Mouse (Mus musculus) liver, adult 2 months (tissue): ENCODE measurements around the gene Lrrc7. TPM values are rescaled to one million over a fixed set of nuclear protein-coding genes. Genes with fewer than 3 reads are reported as not detected.

Experiments
- DNase-seq: peaks from one replicate; pipeline ENCODE4 v3.0.0-alpha.2; 2011; ENCODE audit warnings: low read depth, low spot score; ENCODE audit errors: extremely low read depth
- H3K27ac ChIP-seq: fragments of 200-500 bp; replicated peaks from 2 replicates; pipeline ENCODE4 v1.5.1; 2012; ENCODE audit warnings: low read depth, mild to moderate bottlenecking, control low read depth, inconsistent platforms, low read length; ENCODE audit not compliant: insufficient read depth
- H3K27me3 ChIP-seq: fragments of 200-500 bp; 2 replicates; pipeline ENCODE4 v1.6.1; 2012; ENCODE audit warnings: mild to moderate bottlenecking, moderate library complexity, low read length, inconsistent platforms; ENCODE audit not compliant: control insufficient read depth, insufficient read depth
- H3K36me3 ChIP-seq: fragments of 200-500 bp; 2 replicates; pipeline ENCODE4 v1.6.1; 2012; ENCODE audit warnings: low read length, inconsistent platforms; ENCODE audit not compliant: control insufficient read depth, insufficient read depth
- H3K4me1 ChIP-seq: fragments of 200-500 bp; 2 replicates; pipeline ENCODE4 v1.6.1; 2011; ENCODE audit warnings: low read length; ENCODE audit not compliant: control insufficient read depth, insufficient read depth
- H3K4me3 ChIP-seq: fragments of 200-500 bp; 2 replicates; pipeline ENCODE4 v1.5.1; 2011; ENCODE audit warnings: low read depth, mild to moderate bottlenecking, control low read depth, low read length, moderate library complexity; ENCODE audit not compliant: insufficient read depth
- H3K79me2 ChIP-seq: fragments of 200-500 bp; 2 replicates; pipeline ENCODE4 v1.6.1; 2012; ENCODE audit warnings: inconsistent platforms, mild to moderate bottlenecking, low read length, moderate library complexity; ENCODE audit not compliant: control insufficient read depth, insufficient read depth
- H3K9ac ChIP-seq: fragments of 200-500 bp; 2 replicates; pipeline ENCODE4 v1.6.1; 2012; ENCODE audit warnings: low read depth, mild to moderate bottlenecking, control low read depth, inconsistent platforms, low read length
- CTCF ChIP-seq: fragments of 200-500 bp; IDR thresholded peaks from 2 replicates; pipeline ENCODE4 v1.5.1; 2011; ENCODE audit warnings: low read depth, low read length, control low read depth
- POLR2A ChIP-seq: fragments of 200-500 bp; IDR thresholded peaks from 2 replicates; pipeline ENCODE4 v1.6.1; 2011; ENCODE audit warnings: low read length, control low read depth; ENCODE audit not compliant: insufficient read depth; ENCODE audit errors: extremely low read depth
- WGBS: fragments of 180-500 bp; shearing (Covaris S2); methylation state at CpG from one replicate; pipeline ENCODE4 v1.1.7; 2018; 5-methylcytosine and 5-hydroxymethylcytosine counted together
- polyA plus RNA-seq: library from polyadenylated mRNA; depleted of rRNA; stranded (reverse); fragments of >200 nt; gene quantifications from 2 replicates; pipeline ENCODE4 v1.2.3, GENCODE M21; 2012
- total RNA-seq: library from RNA; depleted of rRNA; stranded (reverse); fragments of >200 nt; gene quantifications from 2 replicates; pipeline ENCODE4 v1.2.3, GENCODE M21; 2014

The Lrrc7 gene
- total and polyA plus RNA-seq, 2 experiments, result not detected

DNA sequence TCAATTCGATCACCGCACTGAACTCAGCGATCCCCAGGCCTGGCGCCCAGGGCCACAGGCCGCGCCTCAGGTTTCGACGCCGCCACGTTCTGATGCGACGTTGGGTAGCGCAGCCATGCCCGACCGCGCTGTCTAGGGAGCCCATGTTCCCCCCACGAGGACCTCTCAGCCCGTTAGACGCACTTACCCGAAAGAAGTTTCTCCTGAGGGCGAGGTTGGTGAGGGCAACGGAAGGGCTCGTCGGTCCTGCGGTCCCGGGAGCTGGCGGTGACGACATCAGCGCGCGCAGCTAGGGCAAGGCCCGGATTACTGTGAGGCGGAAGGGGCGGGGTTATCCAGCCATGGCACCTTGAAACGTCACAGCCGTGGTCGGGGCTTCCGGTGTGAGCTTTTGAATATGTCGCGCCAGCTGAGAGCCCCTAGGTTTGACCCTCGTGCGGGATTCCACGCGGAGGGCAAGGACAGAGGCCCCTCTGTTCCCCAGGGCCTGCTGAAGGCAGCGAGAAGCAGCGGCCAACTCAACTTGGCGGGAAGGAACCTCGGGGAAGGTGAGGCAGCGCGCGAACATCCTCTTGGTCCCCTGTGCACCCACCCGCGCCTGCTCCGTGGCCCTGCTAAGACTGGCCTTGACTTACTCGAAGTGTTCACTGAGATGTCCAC is 525.6 kb downstream of the Lrrc7 start, which contains the start of the genes Srsf11 and Lrrc40:
TSS of gene Srsf11 (minus strand) at position 311 of the 660 bp plus-strand sequence.
TSS of gene Lrrc40 (plus strand) at position 334 of the 660 bp plus-strand sequence.
- peak within 1 kb of the TSS; percentile 85 for H3K27ac ChIP-seq
- TF ChIP-seq CTCF, result no peak
- peak; percentile 70; the same call in 1 of the 2 replicates for TF ChIP-seq POLR2A
- peak within 1 kb of the TSS; percentile 88 for H3K9ac ChIP-seq
- WGBS, result under 1% methylated on average over 55 of the region's 55 CpGs
- DNase-seq, result peak; percentile 81
- H3K79me2 ChIP-seq, result peaks cover 15% of the 10 kb centered on the region; the same call in 1 of the 2 replicates
- peak within 1 kb of the TSS; percentile 84 for H3K4me3 ChIP-seq
- H3K27me3 ChIP-seq, result no peaks in the 10 kb centered on the region
- peaks cover 15% of the 10 kb centered on the region; the same call in 1 of the 2 replicates for H3K4me1 ChIP-seq
- H3K36me3 ChIP-seq, result no peaks in the 10 kb centered on the region

DNA sequence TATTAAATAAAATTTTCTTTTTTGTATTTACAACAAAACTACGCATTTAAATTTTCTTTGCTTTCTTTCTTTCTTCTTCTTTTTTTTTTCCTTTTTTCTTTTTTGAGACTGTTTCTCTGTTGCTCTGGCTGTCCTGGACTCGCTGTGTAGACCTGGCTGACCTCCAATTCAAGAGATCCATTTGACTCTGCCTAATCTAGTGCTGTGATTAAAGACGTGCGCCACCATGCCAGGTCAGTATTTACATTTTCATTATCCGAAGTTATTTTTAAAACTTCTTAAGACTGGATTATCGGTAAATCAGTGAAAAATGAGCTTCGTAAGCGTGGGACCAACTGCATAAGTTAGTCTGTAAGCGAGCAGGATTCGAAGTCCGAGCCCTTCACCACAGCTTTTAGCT is 526.2 kb downstream of the Lrrc7 start:
- peak overlapping the region; percentile 85 for H3K27ac ChIP-seq
- under 1% methylated on average over 11 of the region's 11 CpGs for WGBS
- peaks cover 15% of the 10 kb centered on the region; the same call in 1 of the 2 replicates for H3K4me1 ChIP-seq
- no peaks in the 10 kb centered on the region for H3K27me3 ChIP-seq
- peak overlapping the region; percentile 84 for H3K4me3 ChIP-seq
- H3K79me2 ChIP-seq, result peaks cover 18% of the 10 kb centered on the region; the same call in 1 of the 2 replicates
- DNase-seq, result peak; percentile 70
- no peaks in the 10 kb centered on the region for H3K36me3 ChIP-seq
- TF ChIP-seq CTCF (no peak), POLR2A (no peak)
- H3K9ac ChIP-seq, result peak overlapping the region; percentile 88
